Mouse (Mus musculus): ENCODE data around the gene Atoh8. TPM values are rescaled to one million over a fixed set of nuclear protein-coding genes. Genes with fewer than 3 reads are reported as not detected.
A peak's percentile ranks its signal among the peaks of the same experiment; 100 is the strongest.

The Atoh8 gene
- polyA plus RNA-seq, 1 experiment from 2014 or later = 4.5 TPM

DNA sequence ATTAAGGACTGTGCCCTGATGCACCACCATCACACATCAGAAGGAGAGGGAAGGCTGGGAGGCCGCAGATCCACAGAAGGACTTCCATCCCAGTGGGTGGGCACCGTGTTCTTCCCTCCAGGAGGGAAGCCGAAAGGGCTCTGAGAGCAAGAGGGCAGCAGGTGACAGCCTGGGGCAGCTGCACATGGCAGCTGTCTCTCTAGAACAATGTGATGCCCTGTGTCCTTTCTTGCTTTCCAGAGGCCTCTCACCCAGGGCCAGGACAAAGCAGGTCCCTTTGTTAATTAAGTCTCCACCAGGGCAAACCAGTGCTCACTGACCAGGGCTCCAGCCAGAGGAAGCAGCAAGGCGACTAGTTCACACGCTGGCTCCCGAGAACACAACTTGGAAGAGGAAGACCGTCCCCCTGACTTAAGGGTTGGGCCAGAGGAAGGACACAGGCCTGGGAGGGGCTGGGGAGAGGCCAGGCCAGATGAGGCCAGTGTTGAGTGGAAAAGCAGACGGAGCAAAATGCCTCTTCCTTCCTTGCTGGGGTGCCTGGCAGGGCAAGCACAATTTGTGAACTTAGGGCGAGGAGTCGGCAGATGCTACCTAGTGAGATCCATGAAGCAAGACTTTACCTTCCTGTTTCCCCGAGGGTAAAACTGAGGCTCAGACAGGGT lies 34.7 kb downstream of the Atoh8 start:
- ATAC-seq = no peak
- Histone ChIP-seq H3K9me3 (ENCODE audit: control insufficient read depth) (no peaks in the 10 kb centered on the region), H3K27ac (ENCODE audit: low read depth, low read length) (no peak overlapping the region), H3K4me2 (replicated peaks; ENCODE audit: low read depth) (no peak overlapping the region), H3K4me3 (ENCODE audit: low read depth, low read length) (no peak overlapping the region), H3K36me3 (ENCODE audit: control insufficient read depth, insufficient read depth) (no peaks in the 10 kb centered on the region; the same call in 1 of the 2 replicates), H3K27me3 (replicated peaks; ENCODE audit: control insufficient read depth, insufficient read depth, low read length) (no peaks in the 10 kb centered on the region), H3K4me1 (replicated peaks; ENCODE audit: control insufficient read depth, insufficient read depth, low read length) (no peaks in the 10 kb centered on the region), H3K9ac (ENCODE audit: low read depth, low read length) (no peak overlapping the region)
- WGBS = 63% methylated on average over 11 of the region's 11 CpGs
- TF ChIP-seq CTCF (IDR thresholded peaks at IDR 0.05; ENCODE audit: low read depth) = 0 out of 2 replicates have a peak, but pooled peaks have one; percentile 5

DNA sequence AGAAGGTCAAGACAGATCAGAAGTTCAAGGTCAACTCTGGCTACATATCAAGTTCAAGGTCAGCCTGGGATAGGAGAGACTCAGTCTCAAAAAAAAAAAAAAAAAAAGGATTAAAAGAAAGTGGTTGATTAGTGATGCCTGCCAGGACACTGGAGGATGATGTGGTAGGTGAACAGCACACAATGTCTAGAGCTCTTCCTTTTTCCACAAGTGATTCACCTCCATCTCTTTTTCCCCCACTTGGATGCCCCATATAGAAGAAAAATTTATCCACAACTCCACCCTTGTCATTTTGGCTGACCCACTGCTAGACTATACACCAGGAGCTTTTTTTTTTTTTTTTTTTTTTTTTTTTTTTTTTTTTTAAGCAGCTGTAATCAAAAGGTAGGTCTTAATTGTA lies 37.9 kb downstream of the Atoh8 start:
- no peaks in the 10 kb centered on the region for H3K27me3 ChIP-seq (replicated peaks; ENCODE audit: control insufficient read depth, insufficient read depth, low read length)
- H3K36me3 ChIP-seq (ENCODE audit: control insufficient read depth, insufficient read depth) = no peaks in the 10 kb centered on the region; the same call in 1 of the 2 replicates
- H3K27ac ChIP-seq (ENCODE audit: low read depth, low read length) = no peak overlapping the region
- no peaks in the 10 kb centered on the region for H3K9me3 ChIP-seq (ENCODE audit: control insufficient read depth)
- H3K9ac ChIP-seq (ENCODE audit: low read depth, low read length) = no peak overlapping the region
- no peak overlapping the region for H3K4me3 ChIP-seq (ENCODE audit: low read depth, low read length)
- no peak overlapping the region for H3K4me2 ChIP-seq (replicated peaks; ENCODE audit: low read depth)
- ATAC-seq = no peak
- no peak for TF ChIP-seq CTCF (IDR thresholded peaks at IDR 0.05; ENCODE audit: low read depth)
- no peaks in the 10 kb centered on the region for H3K4me1 ChIP-seq (replicated peaks; ENCODE audit: control insufficient read depth, insufficient read depth, low read length)

DNA sequence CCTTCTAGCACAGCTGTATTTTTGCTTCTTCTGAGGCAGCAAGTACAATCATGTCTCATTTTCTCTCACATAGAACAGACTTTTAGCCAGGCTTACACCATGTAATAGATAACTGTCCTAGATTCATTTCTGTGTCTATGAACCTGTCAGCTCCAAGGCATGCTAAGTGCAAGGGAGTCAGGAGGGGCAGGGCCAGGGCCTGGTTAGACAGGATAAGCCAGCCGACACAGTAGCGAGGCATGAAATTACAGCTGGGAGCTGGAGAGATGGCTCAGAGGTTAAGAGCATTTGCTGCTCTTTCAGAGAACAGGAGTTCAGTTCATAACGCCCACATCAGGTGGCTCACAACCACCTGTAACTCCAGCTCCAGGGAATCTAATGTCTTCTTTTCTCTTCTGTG lies 38.7 kb downstream of the Atoh8 start:
- no peak overlapping the region for H3K9ac ChIP-seq (ENCODE audit: low read depth, low read length)
- no peak for ATAC-seq
- WGBS = 80% methylated on average over 3 of the region's 3 CpGs

DNA sequence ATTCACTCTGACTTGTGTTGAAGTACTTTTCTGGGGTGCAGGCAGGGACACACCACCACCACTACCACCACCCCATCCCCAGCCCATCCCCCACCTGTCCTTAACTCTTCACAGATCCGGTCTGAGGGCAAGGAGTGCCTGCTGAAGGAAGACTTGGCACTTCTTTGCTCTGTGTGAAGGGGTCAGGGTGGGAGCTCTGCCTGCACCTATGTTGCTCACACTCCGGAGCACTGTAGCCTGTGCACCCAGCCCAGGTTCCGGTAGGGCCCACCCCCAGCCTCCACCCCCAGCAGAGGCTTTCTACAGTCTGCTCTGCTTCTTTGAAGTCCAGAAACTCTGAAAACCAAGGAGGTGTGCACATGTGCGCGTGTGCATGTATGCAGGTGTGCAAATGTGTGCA lies 44.8 kb downstream of the Atoh8 start:
- no peak overlapping the region for H3K4me3 ChIP-seq (ENCODE audit: low read depth, low read length)
- H3K4me2 ChIP-seq (replicated peaks; ENCODE audit: low read depth) = no peak overlapping the region
- 66% methylated on average over 5 of the region's 5 CpGs for WGBS
- H3K9ac ChIP-seq (ENCODE audit: low read depth, low read length) = no peak overlapping the region
- no peak for TF ChIP-seq CTCF (IDR thresholded peaks at IDR 0.05; ENCODE audit: low read depth)
- H3K4me1 ChIP-seq (replicated peaks; ENCODE audit: control insufficient read depth, insufficient read depth, low read length) = no peaks in the 10 kb centered on the region
- no peak overlapping the region for H3K27ac ChIP-seq (ENCODE audit: low read depth, low read length)
- H3K9me3 ChIP-seq (ENCODE audit: control insufficient read depth) = no peaks in the 10 kb centered on the region
- H3K36me3 ChIP-seq (ENCODE audit: control insufficient read depth, insufficient read depth) = no peaks in the 10 kb centered on the region
- H3K27me3 ChIP-seq (replicated peaks; ENCODE audit: control insufficient read depth, insufficient read depth, low read length) = peaks cover 25% of the 10 kb centered on the region; the same call in 1 of the 2 replicates
- no peak for ATAC-seq

More for the DNA sequence above, 38.7 kb downstream of the Atoh8 start:
- no peaks in the 10 kb centered on the region for H3K4me1 ChIP-seq (replicated peaks; ENCODE audit: control insufficient read depth, insufficient read depth, low read length)
- TF ChIP-seq CTCF (IDR thresholded peaks at IDR 0.05; ENCODE audit: low read depth) = no peak
- no peaks in the 10 kb centered on the region for H3K9me3 ChIP-seq (ENCODE audit: control insufficient read depth)
- H3K27ac ChIP-seq (ENCODE audit: low read depth, low read length) = no peak overlapping the region
- H3K4me3 ChIP-seq (ENCODE audit: low read depth, low read length) = no peak overlapping the region
- 0 out of 2 replicates have a peak, but pooled peaks cover under 1% of the 10 kb centered on the region for H3K27me3 ChIP-seq (replicated peaks; ENCODE audit: control insufficient read depth, insufficient read depth, low read length)
- H3K4me2 ChIP-seq (replicated peaks; ENCODE audit: low read depth) = no peak overlapping the region
- no peaks in the 10 kb centered on the region; the same call in 1 of the 2 replicates for H3K36me3 ChIP-seq (ENCODE audit: control insufficient read depth, insufficient read depth)

DNA sequence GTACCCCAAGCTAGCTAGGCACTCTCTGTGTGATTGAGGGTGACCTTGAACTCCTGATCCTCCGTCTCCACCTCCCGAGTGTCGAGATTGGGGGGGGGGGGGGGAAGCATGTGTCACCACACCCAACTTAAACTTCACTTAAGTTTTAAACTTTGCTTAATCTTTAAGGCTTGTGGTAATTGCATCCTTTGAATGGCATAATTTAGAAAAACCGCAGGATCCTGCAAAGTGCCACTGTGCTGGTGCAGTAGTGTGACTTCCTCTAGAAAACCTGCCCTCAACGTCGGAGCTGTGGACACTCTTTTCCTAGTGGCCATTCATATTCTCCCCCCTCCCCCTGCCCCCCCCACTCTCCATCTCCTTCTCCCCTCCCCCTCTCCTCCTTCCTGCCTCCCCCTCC lies 45.3 kb downstream of the Atoh8 start:
- Histone ChIP-seq H3K36me3 (ENCODE audit: control insufficient read depth, insufficient read depth) (no peaks in the 10 kb centered on the region), H3K4me1 (replicated peaks; ENCODE audit: control insufficient read depth, insufficient read depth, low read length) (no peaks in the 10 kb centered on the region), H3K9me3 (ENCODE audit: control insufficient read depth) (no peaks in the 10 kb centered on the region), H3K4me3 (ENCODE audit: low read depth, low read length) (no peak overlapping the region), H3K27me3 (replicated peaks; ENCODE audit: control insufficient read depth, insufficient read depth, low read length) (peaks cover 25% of the 10 kb centered on the region; the same call in 1 of the 2 replicates), H3K27ac (ENCODE audit: low read depth, low read length) (no peak overlapping the region), H3K9ac (ENCODE audit: low read depth, low read length) (no peak overlapping the region), H3K4me2 (replicated peaks; ENCODE audit: low read depth) (no peak overlapping the region)
- no peak for TF ChIP-seq CTCF (IDR thresholded peaks at IDR 0.05; ENCODE audit: low read depth)
- no peak for ATAC-seq
- WGBS = 32% methylated on average over 6 of the region's 6 CpGs

DNA sequence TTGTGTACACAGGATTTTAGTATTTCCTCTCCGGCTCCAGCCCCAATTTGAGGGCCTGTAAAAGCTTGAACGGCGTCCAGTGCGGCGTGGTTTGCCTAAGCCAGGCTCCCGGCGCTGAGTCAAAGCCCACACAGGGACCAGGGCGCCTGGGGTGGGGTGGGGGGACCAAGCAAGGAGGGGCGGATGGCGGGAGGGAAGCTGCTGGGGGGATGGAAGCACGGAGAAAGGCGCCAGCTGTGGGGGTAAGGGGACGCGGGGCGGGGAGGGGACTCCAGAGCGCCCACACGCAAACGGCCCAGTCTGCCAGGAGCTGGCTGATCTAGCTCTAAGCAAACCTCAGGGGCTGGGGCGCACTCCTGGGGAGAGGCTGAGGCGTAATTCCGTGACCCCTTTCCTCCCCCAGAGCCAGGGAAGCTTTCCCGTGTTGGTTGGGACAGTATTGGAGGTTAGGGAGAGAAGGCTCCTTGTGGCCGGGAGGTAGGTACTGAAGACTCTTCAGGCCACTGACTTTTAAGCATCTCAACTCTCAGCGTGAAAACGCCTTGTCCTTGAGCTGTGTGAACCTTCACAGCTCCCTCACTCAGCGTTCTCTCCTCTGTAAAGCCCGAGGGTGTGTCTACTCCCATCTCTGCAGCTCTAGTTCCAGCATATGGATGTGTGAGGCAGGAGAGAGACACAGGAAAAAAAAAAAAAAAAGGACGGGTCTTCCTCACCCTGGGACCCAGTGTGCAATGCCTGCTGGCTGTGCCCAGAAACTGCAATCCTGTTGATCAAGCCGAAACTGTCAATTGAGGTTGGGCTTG lies 46.1 kb downstream of the Atoh8 start:
- Histone ChIP-seq H3K27ac (ENCODE audit: low read depth, low read length) (peak overlapping the region; percentile 50), H3K4me1 (replicated peaks; ENCODE audit: control insufficient read depth, insufficient read depth, low read length) (no peaks in the 10 kb centered on the region), H3K36me3 (ENCODE audit: control insufficient read depth, insufficient read depth) (no peaks in the 10 kb centered on the region), H3K27me3 (replicated peaks; ENCODE audit: control insufficient read depth, insufficient read depth, low read length) (peaks cover 25% of the 10 kb centered on the region; the same call in 1 of the 2 replicates), H3K9ac (ENCODE audit: low read depth, low read length) (peak overlapping the region; percentile 3; the same call in 1 of the 2 replicates), H3K9me3 (ENCODE audit: control insufficient read depth) (no peaks in the 10 kb centered on the region), H3K4me2 (replicated peaks; ENCODE audit: low read depth) (peak overlapping the region; percentile 52), H3K4me3 (ENCODE audit: low read depth, low read length) (no peak overlapping the region)
- 5% methylated on average over 29 of the region's 29 CpGs for WGBS
- ATAC-seq = no peak
- TF ChIP-seq CTCF (IDR thresholded peaks at IDR 0.05; ENCODE audit: low read depth) = no peak

Data from intestine, postnatal 0 days (tissue).